Mouse (Mus musculus) spleen, adult 18-20 months (tissue): ENCODE measurements around the gene Babam2.

Experiments
- DNase-seq, 2 experiments: peaks; one replicate each; pipeline ENCODE4 v3.0.0; 2022; ENCODE audit warnings: mixed read lengths in 2 of 2

Babam2 gene

DNA sequence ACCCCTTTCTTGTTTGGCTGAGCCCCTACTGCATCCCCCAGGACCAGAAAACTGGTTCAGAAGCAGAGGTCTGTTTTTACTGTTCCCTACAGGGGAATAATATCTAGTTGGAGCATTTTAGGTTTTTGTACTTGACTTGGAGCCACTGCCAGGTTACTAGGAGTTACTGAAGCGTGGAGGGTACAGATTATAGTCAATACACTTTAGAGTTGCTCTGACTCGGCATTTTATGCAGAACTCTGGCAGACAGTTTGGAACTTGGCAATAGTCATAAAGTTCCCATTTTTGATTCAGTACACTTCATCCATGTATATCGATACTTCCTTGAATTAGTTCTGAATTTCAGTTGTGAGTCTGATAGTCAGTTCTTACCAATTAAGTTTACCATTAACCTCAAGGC is 202.4 kb downstream of the Babam2 start:
- no peak for DNase-seq

DNA sequence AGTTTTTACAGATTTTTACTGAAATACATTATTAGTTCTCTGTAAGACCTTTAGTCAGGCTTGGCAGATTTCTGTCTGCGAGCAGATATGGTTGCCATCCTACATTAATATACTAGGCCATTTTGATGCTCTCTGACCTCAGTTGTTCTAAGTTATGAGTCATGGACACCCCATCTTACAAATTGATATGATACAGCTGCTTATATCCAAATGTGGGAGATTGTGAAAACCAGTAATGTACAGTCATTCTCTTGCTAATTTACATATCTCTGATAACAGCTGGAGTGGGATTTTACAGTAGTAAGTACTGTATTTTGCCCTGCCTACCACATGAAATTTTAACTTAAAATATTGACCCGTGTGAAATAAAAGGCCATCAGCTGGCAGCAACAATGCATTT is 204.7 kb downstream of the Babam2 start:
- DNase-seq = no peak

DNA sequence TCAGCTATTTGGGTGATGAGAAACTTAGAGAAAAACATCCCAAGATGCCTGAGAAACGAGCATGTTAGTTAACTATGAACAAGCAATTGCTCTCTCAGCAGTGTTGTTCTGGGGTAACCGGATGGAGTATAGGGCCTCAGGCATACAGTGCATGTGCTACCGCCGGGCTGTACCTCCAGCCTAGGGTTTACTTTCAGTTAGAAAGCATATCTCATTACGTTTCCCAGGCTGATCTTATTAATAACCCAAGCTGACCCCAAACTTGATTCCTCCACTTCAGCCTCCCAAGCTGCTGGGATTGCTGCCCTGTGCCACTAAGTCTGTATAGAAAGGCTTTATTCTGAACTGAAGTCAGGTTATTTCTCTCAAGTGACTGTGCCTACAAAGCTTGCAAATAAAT is 205.4 kb downstream of the Babam2 start:
- no peak for DNase-seq

DNA sequence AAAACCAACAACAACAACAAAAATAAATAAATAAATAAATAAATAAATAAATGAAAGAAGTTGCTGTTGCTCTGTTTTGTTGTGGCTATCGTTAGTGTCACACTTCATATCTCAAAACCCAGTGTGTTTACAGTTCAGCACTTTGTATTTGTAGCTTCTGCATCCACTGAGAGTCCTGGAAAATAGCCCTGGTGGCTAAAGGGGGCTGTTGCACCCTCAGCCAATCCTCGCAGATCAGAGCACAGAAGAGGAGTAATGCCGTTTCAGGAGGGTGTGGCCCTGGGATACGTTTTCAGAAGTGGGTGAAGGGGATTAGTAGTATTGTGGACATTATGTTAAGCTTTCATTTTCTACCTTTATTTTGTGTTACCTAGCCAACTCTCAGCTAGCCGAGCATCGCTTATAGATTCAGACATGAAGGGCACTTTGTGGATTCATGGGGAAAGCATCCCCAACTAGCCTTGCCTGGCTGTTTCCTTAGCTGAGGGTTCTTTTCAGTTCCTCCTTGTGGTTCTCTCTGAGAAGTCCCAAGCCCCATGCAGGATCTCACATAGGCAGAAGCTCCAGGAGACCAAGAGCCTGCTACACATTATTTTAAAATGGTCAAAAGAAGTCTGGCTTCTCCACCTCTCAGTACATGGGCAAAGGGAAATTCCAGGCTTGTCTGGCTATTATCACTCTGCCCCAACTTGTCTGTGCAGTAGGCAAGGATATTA is 207.6 kb downstream of the Babam2 start:
- no peak for DNase-seq

DNA sequence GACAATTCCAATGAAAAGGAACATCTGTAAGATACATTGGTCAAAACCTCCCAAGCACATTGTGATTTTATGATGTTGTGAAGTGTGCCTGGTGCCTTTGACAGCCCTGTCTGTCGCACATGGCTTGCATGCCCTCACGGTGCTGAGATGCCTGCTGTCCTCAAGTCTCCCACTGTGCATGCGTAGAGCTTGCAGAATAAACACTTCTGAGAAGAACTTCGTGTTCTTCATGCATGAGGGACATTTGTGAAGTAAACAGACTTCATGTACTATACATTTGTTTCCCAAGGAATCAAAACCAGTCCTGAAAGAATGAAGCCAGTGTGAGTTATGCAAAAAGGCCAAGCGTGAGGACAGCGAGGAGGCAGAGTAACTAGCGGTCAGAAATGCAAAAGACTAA is 208.3 kb downstream of the Babam2 start:
- peak in 1 of 2 experiments; percentile 37 for DNase-seq

DNA sequence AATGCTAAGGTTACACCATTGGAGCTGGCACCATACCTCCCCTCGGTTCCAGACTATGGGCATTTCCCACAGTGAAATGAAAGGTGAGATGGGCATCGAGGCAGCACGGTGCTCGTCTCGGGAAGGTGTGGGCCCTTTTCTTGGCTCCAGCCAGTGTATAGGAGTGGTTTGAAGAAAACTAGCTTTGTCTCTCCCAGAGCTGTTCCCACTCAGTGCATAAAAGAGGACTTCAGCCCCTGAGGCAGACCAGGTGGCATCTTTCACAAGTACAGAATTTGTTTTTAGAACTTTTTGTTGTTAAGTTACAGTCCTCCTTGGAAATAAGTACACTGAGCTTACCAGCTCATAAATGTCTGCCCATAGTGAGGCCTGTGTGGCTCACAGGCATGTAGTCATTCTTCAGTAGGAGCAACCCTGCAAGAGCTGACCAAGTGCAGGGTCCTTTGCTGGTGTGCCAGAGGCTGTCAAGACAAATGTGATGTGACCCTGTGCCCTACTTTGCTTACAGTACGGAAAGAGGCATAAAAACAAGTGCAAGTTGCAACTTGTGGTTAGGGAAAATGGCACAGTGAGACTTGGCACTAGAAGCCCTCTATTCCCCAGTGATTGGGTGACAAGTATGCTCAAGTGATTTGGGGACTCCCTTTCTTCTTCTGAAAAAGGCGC is 208.9 kb downstream of the Babam2 start:
- DNase-seq = no peak

DNA sequence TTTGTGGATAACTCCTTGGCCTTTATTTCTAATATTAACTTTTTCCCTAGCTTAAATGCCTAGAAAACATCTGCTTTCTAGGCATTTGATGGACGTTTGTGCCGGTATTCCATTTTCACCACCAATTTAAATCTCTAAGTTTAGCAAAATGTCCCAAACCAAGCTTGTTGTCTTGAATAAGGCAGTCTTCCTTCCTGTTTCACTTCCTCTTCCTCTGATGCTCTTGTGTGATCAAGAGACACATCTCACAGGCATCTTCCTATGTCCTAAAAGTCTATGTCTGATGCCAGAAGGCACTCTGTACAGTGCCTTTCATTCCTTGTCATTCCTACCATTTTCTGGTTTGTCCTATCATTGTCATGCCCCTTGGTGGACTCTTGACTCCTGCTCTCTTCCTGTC is 210.5 kb downstream of the Babam2 start:
- peak in 1 of 2 experiments; percentile 24 for DNase-seq

DNA sequence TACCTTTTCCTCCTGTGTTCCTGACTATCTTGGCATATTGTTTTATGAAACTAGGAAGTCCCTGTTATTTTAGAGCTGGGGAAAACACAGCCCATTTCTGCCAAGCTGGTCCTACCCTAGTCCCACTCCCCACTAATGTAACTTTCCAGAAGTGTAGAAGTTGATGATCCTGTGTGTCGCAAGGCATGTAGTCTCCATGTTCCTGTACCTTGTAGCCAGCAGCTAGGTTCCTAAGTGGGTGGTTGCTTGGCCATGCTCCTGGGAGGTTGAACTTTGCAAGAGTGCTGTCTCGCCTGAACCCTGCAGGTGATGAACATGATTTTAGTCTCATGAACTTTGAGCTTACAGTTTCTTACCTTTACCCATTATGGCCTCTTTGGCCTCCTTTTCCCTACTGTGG is 211.3 kb downstream of the Babam2 start:
- no peak for DNase-seq

DNA sequence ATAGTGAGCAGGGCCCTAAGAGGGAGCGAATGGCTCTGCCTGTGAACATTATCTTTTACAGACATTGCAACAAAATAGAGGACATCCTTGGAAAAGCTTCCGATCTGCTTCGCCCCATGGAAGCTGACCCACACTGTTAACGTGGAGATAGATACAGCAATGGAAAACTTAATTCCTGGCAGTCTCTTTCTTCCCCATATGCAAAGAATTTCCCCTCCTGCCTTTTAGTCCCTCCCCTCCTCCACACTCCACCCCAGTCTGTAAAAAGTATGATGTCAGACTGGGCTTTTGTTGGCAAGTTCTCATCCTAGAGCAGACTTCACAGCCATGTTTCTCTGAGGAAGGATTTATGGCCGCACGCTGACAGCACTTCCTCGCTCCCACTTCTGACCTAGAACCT is 218.8 kb downstream of the Babam2 start:
- DNase-seq = no peak

DNA sequence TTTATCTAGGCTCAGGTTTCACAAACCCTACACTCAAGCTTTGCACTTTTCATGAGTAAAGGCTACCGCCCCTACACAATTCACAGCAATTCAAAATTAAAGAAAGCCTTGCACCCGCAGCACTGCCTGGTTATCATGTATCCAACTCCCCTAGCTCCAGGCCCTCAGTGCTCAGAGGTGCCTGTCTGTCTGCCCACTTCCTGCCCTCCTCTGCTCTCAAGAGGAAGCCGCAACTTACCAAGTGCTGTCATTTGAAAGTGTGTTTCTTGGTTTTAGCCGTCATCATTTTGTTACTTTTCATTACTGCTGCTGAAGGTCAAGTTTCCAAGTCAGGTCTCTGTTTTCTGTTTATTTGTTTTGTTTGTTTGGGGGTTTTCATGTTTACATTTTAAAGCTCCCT is 221.1 kb downstream of the Babam2 start:
- DNase-seq = peak; percentile 35 to 41

DNA sequence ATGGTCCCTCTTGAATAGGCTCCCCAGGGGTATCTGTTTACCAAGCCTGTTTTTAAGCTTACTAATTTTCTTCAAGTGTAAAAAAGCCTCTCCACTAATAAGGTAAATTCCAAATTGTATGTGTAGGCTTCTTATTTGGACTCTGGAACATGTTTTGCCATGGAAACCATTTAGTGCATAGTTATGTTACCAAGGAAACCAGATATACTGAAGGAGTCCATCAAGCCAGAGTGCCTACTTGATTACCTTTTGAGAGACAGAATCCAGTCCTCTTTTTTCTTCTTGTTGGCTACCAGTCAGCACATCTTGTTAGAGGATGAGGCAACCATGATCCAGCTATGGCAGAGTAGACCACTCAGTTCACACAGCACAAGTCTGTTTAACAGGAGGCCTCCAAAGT is 222.6 kb downstream of the Babam2 start:
- no peak for DNase-seq

DNA sequence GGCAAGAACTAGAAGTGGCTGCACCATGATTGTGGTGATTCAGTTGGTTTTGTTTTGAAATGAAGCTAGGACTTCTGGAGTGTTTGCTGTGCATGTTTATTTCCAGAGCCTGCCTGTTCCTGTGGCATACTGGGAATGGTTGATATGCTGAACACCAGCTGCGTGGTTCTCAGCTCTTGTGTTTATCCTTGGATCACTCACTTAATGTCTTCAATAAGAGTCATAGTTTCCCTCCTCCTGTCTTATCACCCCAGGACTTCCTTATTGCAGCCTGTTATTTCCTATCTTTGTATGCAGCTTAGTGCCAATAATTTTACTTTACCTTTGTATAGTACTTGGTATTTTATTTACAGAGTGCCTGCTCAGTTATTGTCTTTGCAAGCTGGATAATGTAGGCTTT is 223.4 kb downstream of the Babam2 start:
- no peak for DNase-seq

DNA sequence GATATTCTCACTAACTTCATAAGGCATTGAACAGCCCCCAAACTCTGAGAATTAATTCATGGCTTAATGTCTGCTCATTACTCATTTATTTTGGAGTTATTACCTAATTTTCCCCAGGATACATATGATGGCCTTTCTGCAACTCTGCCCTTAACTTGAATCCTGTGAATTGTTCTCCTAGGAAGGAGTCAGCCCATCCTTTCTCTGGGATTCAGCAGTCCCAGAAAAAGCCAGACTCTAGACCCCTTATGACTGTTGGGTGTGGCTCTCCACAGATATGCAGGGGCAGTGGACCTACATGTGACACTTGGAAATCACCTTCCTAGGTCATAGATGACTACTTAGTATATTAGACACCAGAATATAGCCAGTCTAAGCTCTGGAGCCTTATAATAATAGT is 226.6 kb downstream of the Babam2 start:
- DNase-seq = no peak

DNA sequence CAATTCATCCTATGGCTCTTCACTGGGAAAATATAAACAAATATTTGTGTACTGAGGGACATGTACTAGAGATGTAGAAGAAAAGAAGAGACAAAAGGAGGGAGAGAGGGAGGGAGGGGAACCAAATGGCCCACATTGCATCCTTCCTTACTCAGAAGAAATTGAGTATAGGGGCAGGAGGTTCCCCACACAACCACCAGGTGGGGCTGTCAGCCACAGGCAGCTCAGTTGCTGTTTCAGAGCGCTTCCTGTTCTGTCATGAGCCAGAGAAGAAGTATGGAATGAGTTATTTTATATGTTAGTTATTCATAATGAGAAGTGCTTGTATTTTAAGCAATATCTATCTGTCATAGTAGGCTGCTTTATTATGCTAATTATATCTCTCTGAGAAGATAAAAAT is 229.1 kb downstream of the Babam2 start:
- DNase-seq = peak; percentile 19 to 29

DNA sequence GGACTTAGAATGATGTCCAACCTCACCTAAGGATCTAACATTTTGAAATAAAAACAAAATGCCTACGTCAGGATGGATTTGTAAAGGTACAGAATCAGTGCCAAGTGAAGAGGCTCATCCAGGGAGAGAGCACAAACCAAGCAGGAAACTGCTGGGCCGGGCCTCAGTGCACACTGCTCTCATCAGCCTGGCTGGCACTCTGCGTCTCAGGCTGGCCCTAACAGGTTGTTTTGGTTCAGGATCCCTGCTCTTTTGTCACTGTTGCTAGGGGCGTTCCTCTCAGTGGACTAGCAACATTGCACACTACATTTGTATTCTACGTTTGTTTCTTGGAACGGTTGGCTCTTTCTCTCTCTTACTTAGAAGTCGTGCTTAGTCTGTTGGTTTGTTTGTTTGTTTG is 231.5 kb downstream of the Babam2 start:
- DNase-seq = no peak

DNA sequence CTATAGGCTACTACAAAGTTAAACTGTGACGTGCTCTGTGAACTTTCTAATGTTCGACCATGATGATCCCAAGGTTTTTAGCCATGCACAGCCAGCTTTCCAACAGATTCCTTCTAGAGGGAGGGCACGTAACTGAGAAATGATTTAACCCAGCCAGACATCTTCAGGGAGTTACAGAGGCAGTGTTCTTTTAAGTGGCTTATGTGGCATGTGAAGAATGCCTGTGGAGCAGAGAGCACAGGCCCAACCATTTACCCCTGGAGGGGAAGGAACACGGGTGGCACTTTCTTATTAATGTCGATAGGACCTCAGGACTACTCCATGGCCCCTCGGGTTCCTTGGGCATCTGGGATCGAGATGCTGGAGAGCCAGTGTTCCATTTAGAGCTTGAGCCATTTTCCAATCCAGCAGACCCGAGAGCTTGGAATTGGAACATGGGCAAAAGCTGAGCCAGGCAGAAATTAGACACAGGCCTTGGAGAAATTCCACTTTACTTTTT is 233.7 kb downstream of the Babam2 start:
- DNase-seq = no peak

DNA sequence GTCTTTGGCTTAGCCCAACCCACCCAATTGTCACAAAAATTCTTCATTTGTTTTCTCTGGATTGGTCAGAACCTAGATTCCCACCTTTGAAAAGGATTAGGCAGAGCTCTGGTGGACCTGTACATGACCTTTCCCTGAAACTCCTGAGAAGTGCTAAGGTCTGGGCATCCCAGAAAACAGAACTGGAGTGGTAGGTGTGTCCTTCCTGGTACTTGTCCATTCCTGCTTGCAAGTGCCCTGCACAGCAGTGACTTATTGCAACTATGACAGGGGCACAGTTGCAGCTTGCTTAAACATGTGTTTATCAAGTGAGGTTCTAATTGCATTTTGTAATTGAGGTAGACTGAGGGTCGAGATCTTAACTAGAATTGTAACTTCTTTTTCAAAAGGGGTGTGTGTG is 234.2 kb downstream of the Babam2 start:
- no peak for DNase-seq

DNA sequence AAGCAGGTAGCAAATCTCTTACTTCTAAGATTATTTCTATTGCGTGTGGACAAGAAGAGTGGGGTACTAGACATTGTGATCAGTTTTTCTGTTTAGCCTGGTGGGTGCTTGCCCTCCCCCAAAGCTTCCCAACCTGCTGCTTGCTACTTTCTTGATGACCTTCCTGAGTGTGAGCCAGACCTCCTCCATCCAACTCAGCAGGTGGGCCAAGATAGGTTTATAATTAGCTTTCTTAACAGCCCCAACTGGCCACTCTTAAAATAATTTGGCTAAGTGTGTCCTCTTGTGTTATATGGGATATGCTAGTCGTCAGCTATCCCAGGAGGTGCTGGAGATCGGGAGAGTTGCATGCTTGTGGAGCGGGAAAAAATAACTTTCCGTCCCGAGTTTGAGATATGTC is 235.8 kb downstream of the Babam2 start:
- no peak for DNase-seq

DNA sequence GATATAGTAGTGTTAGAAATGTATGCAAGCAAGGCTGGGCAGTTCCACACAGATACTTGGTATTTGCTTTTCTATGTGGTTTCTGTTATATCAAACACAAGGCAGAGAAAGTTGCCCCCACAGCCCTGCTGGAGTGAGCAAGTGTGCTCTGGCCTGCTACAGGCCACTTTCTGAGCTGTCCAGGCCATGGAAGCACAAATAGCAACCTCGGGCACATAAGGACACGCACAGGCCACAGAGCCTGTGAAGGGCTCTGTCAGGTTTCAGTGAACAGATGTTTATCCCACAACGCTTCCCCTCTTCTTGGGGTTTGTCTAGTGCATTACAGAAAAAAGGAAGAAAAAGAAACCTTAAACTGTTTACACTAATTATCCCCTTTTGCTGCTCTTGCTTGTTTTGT is 236.9 kb downstream of the Babam2 start:
- no peak for DNase-seq

DNA sequence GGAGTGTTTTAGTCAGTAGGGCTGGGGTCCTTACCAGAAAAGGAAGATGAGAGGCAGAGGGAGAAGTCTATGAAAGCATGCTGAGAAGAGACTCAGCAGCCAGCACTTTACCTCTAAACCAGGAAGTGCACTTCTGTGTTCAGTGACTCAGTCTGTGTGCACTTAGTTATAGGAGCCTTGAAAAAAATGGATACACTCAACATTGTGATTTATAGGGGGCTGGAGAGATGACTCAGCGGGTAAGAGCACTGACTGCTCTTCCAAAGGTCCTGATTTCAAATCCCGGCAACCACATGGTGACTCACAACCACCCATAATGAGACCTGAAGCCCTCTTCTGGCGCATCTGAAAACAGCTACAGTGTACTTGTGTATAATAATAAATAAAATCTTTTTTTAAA is 238.5 kb downstream of the Babam2 start:
- no peak for DNase-seq

DNA sequence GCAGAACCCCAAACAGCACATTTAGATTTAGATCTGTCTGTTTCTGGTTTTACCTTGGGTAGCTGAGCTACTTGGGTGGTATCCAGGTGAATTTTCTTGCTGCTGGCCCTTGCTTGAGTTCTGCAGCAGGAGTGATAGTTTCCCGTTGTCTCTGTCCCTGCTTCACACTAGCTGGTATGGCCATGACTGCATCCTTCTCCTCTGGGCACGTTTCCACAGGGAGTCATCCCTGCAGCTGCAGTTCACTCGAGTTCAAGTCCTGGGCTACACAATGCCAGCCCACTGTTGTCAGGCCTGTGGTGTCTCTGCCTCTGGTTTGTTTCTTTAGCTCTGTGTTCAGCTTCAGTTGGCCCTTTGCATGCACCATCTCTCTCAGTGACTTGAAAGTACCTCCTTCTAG is 239.0 kb downstream of the Babam2 start:
- DNase-seq = no peak

DNA sequence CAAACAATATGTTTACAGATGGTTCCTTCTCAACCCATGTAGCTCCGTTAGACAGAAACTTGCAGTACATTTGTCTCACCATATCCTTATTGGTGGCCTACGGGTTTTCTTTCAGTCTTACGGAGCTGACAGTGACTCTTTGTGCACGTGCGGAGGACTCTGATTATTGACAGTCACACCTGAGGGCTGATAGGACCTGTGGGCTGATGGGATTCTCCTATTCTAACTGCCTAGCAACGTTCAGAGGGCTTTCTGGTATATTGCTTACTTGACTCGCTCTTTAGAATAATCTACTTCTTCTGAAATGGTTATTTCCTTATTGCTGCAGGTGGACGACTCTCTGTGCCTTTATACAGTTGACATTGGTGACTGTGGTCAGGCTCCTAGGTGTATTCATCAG is 243.4 kb downstream of the Babam2 start:
- no peak for DNase-seq

DNA sequence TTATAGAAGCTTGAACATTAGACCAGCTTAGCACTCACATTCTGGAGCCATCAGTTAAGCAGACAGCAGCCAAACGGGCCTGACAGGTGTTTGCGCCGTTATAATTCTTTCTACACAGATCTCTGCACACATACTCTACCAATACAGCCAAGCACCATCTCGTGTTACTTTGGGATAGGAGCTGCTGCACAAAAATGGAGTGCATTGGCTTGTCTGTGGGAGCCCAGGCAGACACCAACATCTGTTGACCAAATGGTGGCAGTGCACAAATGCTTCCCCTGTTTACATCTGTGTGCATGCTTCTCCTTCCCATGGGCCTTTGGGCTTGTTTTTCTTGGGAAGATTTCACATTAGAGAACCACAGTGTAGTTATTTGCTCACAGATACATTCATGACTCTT is 249.7 kb downstream of the Babam2 start:
- DNase-seq = no peak

DNA sequence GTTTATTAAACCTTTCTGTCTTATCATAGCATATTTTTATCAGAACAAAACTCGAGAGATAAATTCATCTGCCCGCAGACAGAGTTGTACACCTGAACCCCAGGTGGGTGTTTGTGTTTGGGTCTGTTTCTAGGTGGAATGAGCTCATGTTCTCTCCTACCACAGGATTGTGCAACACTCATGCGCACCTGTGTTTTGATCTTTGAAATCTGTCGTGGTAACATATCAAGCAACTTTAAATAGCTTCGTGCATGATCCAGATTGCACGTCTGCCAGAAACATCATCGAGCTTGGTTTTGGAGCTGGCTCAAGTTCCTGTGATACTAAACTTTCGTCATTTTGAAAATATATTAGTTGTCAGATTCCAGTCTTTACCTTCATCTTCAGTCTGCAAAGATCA is 251.9 kb downstream of the Babam2 start:
- no peak for DNase-seq

DNA sequence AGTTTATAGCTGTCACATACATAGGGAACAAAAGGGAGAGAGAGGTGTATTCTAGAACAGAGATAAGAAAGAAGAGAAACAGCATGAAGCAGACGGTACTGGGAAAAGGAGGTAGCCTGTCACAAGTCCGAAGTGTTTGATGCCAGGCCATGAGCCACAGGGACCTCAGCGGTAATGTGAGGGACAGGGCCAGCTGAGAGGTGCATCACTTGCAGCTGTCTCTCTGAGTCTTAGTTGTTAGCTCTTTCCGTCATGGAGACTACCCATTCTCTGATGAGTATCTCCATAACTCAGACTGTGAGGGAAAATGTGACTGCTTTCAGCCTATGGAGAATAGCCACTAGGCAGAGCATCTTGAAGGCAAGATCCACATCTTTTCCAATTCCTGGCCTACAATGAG is 253.0 kb downstream of the Babam2 start:
- DNase-seq = no peak
